Mouse (Mus musculus) CH12.LX (cell line): ENCODE data around the gene Sphk1.

ENCODE experiments used
- E2F4 ChIP-seq: IDR thresholded peaks from 2 replicates; pipeline ENCODE4 v1.6.1; 2011; ENCODE audit warnings: low read depth, low read length, improper control_type of control experiment; ENCODE audit not compliant: insufficient replicate concordance
- GABPA ChIP-seq: IDR thresholded peaks from 2 replicates; pipeline ENCODE4 v1.6.1; 2012; ENCODE audit warnings: low read depth, low read length, improper control_type of control experiment, inconsistent platforms; ENCODE audit not compliant: insufficient replicate concordance
- JUND ChIP-seq: conservative IDR thresholded peaks from 2 replicates; pipeline ENCODE4 v1.6.1; 2011; ENCODE audit warnings: low read depth, low read length, improper control_type of control experiment
- USF2 ChIP-seq: conservative IDR thresholded peaks from 2 replicates; pipeline ENCODE4 v1.6.1; 2011; ENCODE audit warnings: low read depth, low read length, improper control_type of control experiment
- ZC3H11A ChIP-seq: IDR thresholded peaks from 2 replicates; pipeline ENCODE4 v1.6.1; 2012; ENCODE audit warnings: low read depth, mild to moderate bottlenecking, inconsistent platforms, low read length, improper control_type of control experiment

GRCm38 (mm10) chr11:116541183-116541582 lies 10.5 kb downstream of the Sphk1 start:
- TF ChIP-seq USF2 (no peak), GABPA (no peak), ZC3H11A (no peak), JUND (no peak), E2F4 (no peak)
